Mouse (Mus musculus) neural tube, embryonic 13.5 days (tissue): ENCODE results near the gene Dcst2. TPM values are rescaled to one million over a fixed set of nuclear protein-coding genes. Genes with fewer than 3 reads are reported as not detected.

ENCODE experiments used
- ATAC-seq: fragments of 200-750 bp; cut with Nextera tagmentation; 2 replicates; pipeline ENCODE4 v1.8.0; 2017; ENCODE audit warnings: low read depth, mild to moderate bottlenecking, moderate TSS enrichment, moderate library complexity
- H3K27ac ChIP-seq: fragments of 300-500 bp; sonication (generic); replicated peaks from 2 replicates; pipeline ENCODE4 v1.5.1; 2015; ENCODE audit warnings: moderate library complexity, mild to moderate bottlenecking, inconsistent platforms
- H3K27me3 ChIP-seq: fragments of 300-500 bp; sonication (generic); 2 replicates; pipeline ENCODE4 v1.6.1; 2015; ENCODE audit warnings: mild to moderate bottlenecking, inconsistent platforms
- H3K36me3 ChIP-seq: fragments of 300-500 bp; sonication (generic); 2 replicates; pipeline ENCODE4 v1.6.1; 2015; ENCODE audit warnings: mild to moderate bottlenecking, inconsistent platforms
- H3K4me1 ChIP-seq: fragments of 300-500 bp; sonication (generic); replicated peaks from 2 replicates; pipeline ENCODE4 v1.6.1; 2015; ENCODE audit warnings: inconsistent platforms
- H3K4me2 ChIP-seq: fragments of 300-500 bp; sonication (generic); 2 replicates; pipeline ENCODE4 v1.6.1; 2015; ENCODE audit warnings: inconsistent platforms, mild to moderate bottlenecking, moderate library complexity
- H3K4me3 ChIP-seq: fragments of 300-500 bp; sonication (generic); 2 replicates; pipeline ENCODE4 v1.5.1; 2015; ENCODE audit warnings: mild to moderate bottlenecking, inconsistent platforms
- H3K9ac ChIP-seq: fragments of 300-500 bp; sonication (generic); 2 replicates; pipeline ENCODE4 v1.6.1; 2015; ENCODE audit warnings: moderate library complexity, mild to moderate bottlenecking, inconsistent platforms
- H3K9me3 ChIP-seq: fragments of 300-500 bp; sonication (generic); 2 replicates; pipeline ENCODE4 v1.6.1; 2016; ENCODE audit warnings: inconsistent platforms
- WGBS: fragments of 180-500 bp; shearing (Covaris S2); methylation state at CpG from one replicate; pipeline ENCODE4 v1.1.7; 2015; 5-methylcytosine and 5-hydroxymethylcytosine counted together
- polyA plus RNA-seq: library from polyadenylated mRNA; unstranded; fragments of >200 nt; fragmentation: Nextera tagmentation; extraction: Ambion mirVana; gene quantifications from 2 replicates; pipeline ENCODE4 v1.2.1, GENCODE M21; 2015

The Dcst2 gene
- polyA plus RNA-seq, 1 experiment from 2014 or later = 0.17 TPM

GRCm38 (mm10) chr3:89393605-89394004 lies 31.8 kb downstream of the Dcst2 start:
- Histone ChIP-seq H3K27me3 (peaks cover 32% of the 10 kb centered on the region), H3K4me3 (peak overlapping the region; percentile 51), H3K9ac (peak overlapping the region; percentile 73), H3K27ac (peak overlapping the region; percentile 68), H3K4me1 (peaks cover 70% of the 10 kb centered on the region), H3K9me3 (no peaks in the 10 kb centered on the region), H3K4me2 (peak overlapping the region; percentile 99), H3K36me3 (no peaks in the 10 kb centered on the region)
- peak; percentile 91 for ATAC-seq
- WGBS = under 1% methylated on average over 15 of the region's 15 CpGs

GRCm38 (mm10) chr3:89394006-89394893 lies 32.5 kb downstream of the Dcst2 start, which contains the start of gene Zbtb7b:
TSS of gene Zbtb7b (minus strand) at chr3:89394776.
- Histone ChIP-seq H3K27ac (peak within 1 kb of the TSS; percentile 68), H3K27me3 (peaks cover 32% of the 10 kb centered on the region), H3K4me2 (peak within 1 kb of the TSS; percentile 99), H3K9ac (peak within 1 kb of the TSS; percentile 73), H3K9me3 (no peaks in the 10 kb centered on the region), H3K4me3 (peak within 1 kb of the TSS; percentile 51), H3K4me1 (peaks cover 69% of the 10 kb centered on the region), H3K36me3 (no peaks in the 10 kb centered on the region)
- ATAC-seq = peak; percentile 54
- under 1% methylated on average over 41 of the region's 42 CpGs for WGBS

GRCm38 (mm10) chr3:89394894-89395256 lies 33.1 kb downstream of the Dcst2 start:
- ATAC-seq = no peak
- Histone ChIP-seq H3K4me1 (peaks cover 69% of the 10 kb centered on the region), H3K36me3 (0 out of 2 replicates have a peak, but pooled peaks cover 2% of the 10 kb centered on the region), H3K27ac (peak overlapping the region; percentile 23), H3K9me3 (no peaks in the 10 kb centered on the region), H3K4me2 (peak overlapping the region; percentile 99), H3K27me3 (peaks cover 32% of the 10 kb centered on the region), H3K9ac (peak overlapping the region; percentile 73), H3K4me3 (peak overlapping the region; percentile 51)
- 0% methylated on average over 11 of the region's 12 CpGs for WGBS

- 0 out of 2 replicates have a peak overlapping the region, but pooled peaks have one; percentile 23 for H3K27ac ChIP-seq
Measured at GRCm38 (mm10) chr3:89395419-89395805, 33.6 kb downstream of the Dcst2 start.

GRCm38 (mm10) chr3:89395806-89396653 lies 34.3 kb downstream of the Dcst2 start:
- peaks cover 59% of the 10 kb centered on the region for H3K4me1 ChIP-seq
- ATAC-seq = no peak
- peak overlapping the region; percentile 99 for H3K4me2 ChIP-seq
- 0 out of 2 replicates have a peak, but pooled peaks cover 8% of the 10 kb centered on the region for H3K36me3 ChIP-seq
- H3K27me3 ChIP-seq = peaks cover 32% of the 10 kb centered on the region
- WGBS = 1% methylated on average over 43 of the region's 44 CpGs
- H3K27ac ChIP-seq = no peak overlapping the region
- H3K9me3 ChIP-seq = no peaks in the 10 kb centered on the region
- peak overlapping the region; percentile 51 for H3K4me3 ChIP-seq
- H3K9ac ChIP-seq = peak overlapping the region; percentile 58

More at GRCm38 (mm10) chr3:89395419-89395805, 33.6 kb downstream of the Dcst2 start:
- H3K9me3 ChIP-seq = no peaks in the 10 kb centered on the region
- peak overlapping the region; percentile 51 for H3K4me3 ChIP-seq
- peak overlapping the region; percentile 99 for H3K4me2 ChIP-seq
- peaks cover 65% of the 10 kb centered on the region for H3K4me1 ChIP-seq
- peak overlapping the region; percentile 73; the same call in 1 of the 2 replicates for H3K9ac ChIP-seq
- peaks cover 32% of the 10 kb centered on the region for H3K27me3 ChIP-seq
- no peak for ATAC-seq
- H3K36me3 ChIP-seq = 0 out of 2 replicates have a peak, but pooled peaks cover 7% of the 10 kb centered on the region
- 2% methylated on average over 10 of the region's 10 CpGs for WGBS

- Histone ChIP-seq H3K9ac (peak overlapping the region; percentile 58), H3K4me1 (peaks cover 53% of the 10 kb centered on the region), H3K4me2 (peak overlapping the region; percentile 99), H3K4me3 (peak overlapping the region; percentile 51), H3K27me3 (peaks cover 32% of the 10 kb centered on the region), H3K27ac (no peak overlapping the region), H3K36me3 (peaks cover 14% of the 10 kb centered on the region), H3K9me3 (no peaks in the 10 kb centered on the region)
- WGBS = under 1% methylated on average over 4 of the region's 4 CpGs
- no peak for ATAC-seq
Measured at GRCm38 (mm10) chr3:89396654-89397005, 34.9 kb downstream of the Dcst2 start.

GRCm38 (mm10) chr3:89401329-89401728 lies 39.6 kb downstream of the Dcst2 start:
- Histone ChIP-seq H3K27me3 (peaks cover under 1% of the 10 kb centered on the region), H3K9ac (no peak overlapping the region), H3K9me3 (no peaks in the 10 kb centered on the region), H3K36me3 (peaks cover 54% of the 10 kb centered on the region), H3K4me3 (no peak overlapping the region), H3K4me2 (no peak overlapping the region), H3K27ac (no peak overlapping the region), H3K4me1 (peaks cover 7% of the 10 kb centered on the region)
- 91% methylated on average over 7 of the region's 7 CpGs for WGBS
- no peak for ATAC-seq

- Histone ChIP-seq H3K27ac (no peak within 1 kb of the TSS), H3K9ac (no peak within 1 kb of the TSS), H3K36me3 (peaks cover 65% of the 10 kb centered on the region), H3K4me3 (no peak within 1 kb of the TSS), H3K4me2 (no peak within 1 kb of the TSS), H3K27me3 (no peaks in the 10 kb centered on the region), H3K4me1 (peaks cover 6% of the 10 kb centered on the region; the same call in 1 of the 2 replicates), H3K9me3 (no peaks in the 10 kb centered on the region)
- ATAC-seq = no peak
- WGBS = 83% methylated on average over 5 of the region's 5 CpGs
Measured at GRCm38 (mm10) chr3:89402693-89403092, 40.9 kb downstream of the Dcst2 start, which contains the start of gene Lenep. TSS of gene Lenep (minus strand) at chr3:89402793.

GRCm38 (mm10) chr3:89406887-89407286 lies 45.1 kb downstream of the Dcst2 start:
- H3K9ac ChIP-seq = no peak overlapping the region
- peaks cover 57% of the 10 kb centered on the region for H3K36me3 ChIP-seq
- H3K27me3 ChIP-seq = no peaks in the 10 kb centered on the region
- H3K9me3 ChIP-seq = no peaks in the 10 kb centered on the region
- no peak overlapping the region for H3K4me2 ChIP-seq
- ATAC-seq = no peak
- 97% methylated on average over 6 of the region's 6 CpGs for WGBS
- no peak overlapping the region for H3K27ac ChIP-seq
- H3K4me1 ChIP-seq = peaks cover 19% of the 10 kb centered on the region
- H3K4me3 ChIP-seq = no peak overlapping the region

- H3K9ac ChIP-seq = no peak overlapping the region
- H3K4me3 ChIP-seq = no peak overlapping the region
- ATAC-seq = no peak
- H3K4me2 ChIP-seq = no peak overlapping the region
- WGBS = 74% methylated on average over 16 of the region's 16 CpGs
- H3K4me1 ChIP-seq = peaks cover 24% of the 10 kb centered on the region
- no peaks in the 10 kb centered on the region for H3K27me3 ChIP-seq
- H3K36me3 ChIP-seq = peaks cover 42% of the 10 kb centered on the region
- H3K27ac ChIP-seq = no peak overlapping the region
- H3K9me3 ChIP-seq = no peaks in the 10 kb centered on the region
Measured at GRCm38 (mm10) chr3:89408448-89408847, 46.7 kb downstream of the Dcst2 start.

GRCm38 (mm10) chr3:89409701-89410100 lies 47.9 kb downstream of the Dcst2 start:
- 93% methylated on average over 3 of the region's 3 CpGs for WGBS
- no peak for ATAC-seq
- Histone ChIP-seq H3K4me3 (no peak overlapping the region), H3K4me1 (peaks cover 24% of the 10 kb centered on the region), H3K27ac (no peak overlapping the region), H3K9me3 (no peaks in the 10 kb centered on the region), H3K36me3 (peaks cover 38% of the 10 kb centered on the region), H3K9ac (no peak overlapping the region), H3K4me2 (no peak overlapping the region), H3K27me3 (no peaks in the 10 kb centered on the region)

GRCm38 (mm10) chr3:89410864-89411263 lies 49.1 kb downstream of the Dcst2 start:
- peak overlapping the region; percentile 52 for H3K4me3 ChIP-seq
- WGBS = 81% methylated on average over 10 of the region's 10 CpGs
- ATAC-seq = no peak
- H3K36me3 ChIP-seq = peaks cover 41% of the 10 kb centered on the region
- H3K9ac ChIP-seq = peak overlapping the region; percentile 73
- H3K9me3 ChIP-seq = no peaks in the 10 kb centered on the region
- H3K4me2 ChIP-seq = peak overlapping the region; percentile 78
- peak overlapping the region; percentile 74 for H3K27ac ChIP-seq
- H3K27me3 ChIP-seq = no peaks in the 10 kb centered on the region
- H3K4me1 ChIP-seq = peaks cover 24% of the 10 kb centered on the region
